Mouse (Mus musculus) lung, postnatal 10 days (tissue): ENCODE data around the gene 2010315B03Rik.

ENCODE experiments used
- DNase-seq: peaks from one replicate; pipeline ENCODE4 v3.0.0; 2021

The 2010315B03Rik gene

DNA sequence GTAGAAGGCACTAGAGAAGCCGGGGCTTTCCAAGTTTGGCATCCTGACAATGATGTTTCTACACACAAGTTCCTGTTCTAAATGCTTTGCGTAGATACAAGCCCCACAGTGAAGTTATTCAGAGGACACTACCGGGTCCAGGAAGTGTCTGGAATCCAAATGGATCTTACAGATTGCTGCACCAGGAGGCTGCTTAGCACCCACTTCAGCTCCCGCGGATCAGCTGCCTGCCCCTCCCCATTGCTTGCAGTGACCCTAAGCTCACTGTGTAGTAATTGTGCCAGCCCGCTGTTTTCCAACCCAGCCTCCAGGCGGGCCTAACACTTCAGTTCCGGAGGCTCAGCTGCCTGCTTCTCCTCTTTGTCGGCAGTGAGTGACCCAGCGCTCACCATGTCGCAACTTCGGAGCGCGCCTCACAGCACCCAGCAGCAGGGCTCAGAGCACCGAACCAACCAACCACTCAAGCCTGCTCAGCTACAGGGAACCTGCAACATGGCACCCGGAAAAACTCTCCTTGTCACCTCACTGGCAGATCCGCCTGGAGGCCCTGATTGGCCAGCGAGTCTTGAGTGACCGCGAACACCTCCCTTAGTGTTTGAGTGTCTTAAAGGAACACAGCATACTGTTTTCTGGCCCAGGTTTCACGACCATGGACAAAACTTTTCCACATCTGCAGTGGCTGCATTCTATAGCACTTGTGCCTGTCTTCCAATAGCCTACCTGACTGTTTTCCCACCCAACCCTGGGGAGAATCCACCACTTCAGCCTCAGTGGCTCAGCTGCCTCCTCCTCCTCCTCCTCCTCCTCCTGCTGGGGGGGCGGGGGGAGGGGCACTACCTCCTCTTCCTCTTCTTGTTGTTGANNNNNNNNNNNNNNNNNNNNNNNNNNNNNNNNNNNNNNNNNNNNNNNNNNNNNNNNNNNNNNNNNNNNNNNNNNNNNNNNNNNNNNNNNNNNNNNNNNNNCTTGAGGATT lies at the start of gene 2010315B03Rik:
Gene 2010315B03Rik (minus strand): TSS at position 526 of the 972 bp plus-strand sequence.
- peak; percentile 92 for DNase-seq

DNA sequence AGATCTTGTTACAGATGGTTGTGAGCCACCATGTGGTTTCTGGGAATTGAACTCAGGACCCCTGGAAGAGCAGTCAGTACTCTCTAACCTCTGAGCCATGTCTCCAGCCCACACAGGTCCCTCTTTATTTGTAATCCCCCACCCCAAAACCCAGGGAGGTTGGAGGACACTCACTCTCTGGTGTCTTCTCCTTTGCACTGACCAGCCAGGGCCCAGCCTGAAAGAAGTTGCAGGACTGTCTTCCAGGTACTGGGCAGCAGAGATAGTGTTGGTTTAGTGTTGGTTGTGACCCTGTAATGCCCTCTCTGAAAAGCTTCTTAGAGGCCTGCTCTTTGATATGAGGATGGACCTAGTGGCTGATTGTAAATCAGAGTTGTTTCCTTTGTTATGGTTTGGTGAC lies 994 bp downstream of the 2010315B03Rik start:
- DNase-seq, result peak; percentile 1

DNA sequence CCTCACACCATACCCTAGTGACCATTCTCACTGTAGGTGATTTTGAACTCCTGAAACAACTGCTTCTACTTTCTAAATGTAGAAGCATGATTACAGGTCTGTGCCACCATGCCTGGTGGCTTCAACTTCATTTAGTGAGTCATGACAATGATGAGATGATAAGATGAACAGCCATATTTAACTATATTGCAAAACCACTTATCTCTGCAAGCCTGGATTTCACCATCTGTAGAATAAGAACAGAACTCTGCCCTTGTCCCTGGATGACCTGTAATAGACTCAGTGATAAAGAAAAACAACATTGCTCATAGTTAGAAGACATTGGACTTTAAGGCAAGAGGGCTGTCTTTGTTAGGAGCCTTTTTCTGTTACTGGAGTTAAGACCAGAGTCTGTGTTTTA lies 24.2 kb downstream of the 2010315B03Rik start:
- DNase-seq, result no peak

DNA sequence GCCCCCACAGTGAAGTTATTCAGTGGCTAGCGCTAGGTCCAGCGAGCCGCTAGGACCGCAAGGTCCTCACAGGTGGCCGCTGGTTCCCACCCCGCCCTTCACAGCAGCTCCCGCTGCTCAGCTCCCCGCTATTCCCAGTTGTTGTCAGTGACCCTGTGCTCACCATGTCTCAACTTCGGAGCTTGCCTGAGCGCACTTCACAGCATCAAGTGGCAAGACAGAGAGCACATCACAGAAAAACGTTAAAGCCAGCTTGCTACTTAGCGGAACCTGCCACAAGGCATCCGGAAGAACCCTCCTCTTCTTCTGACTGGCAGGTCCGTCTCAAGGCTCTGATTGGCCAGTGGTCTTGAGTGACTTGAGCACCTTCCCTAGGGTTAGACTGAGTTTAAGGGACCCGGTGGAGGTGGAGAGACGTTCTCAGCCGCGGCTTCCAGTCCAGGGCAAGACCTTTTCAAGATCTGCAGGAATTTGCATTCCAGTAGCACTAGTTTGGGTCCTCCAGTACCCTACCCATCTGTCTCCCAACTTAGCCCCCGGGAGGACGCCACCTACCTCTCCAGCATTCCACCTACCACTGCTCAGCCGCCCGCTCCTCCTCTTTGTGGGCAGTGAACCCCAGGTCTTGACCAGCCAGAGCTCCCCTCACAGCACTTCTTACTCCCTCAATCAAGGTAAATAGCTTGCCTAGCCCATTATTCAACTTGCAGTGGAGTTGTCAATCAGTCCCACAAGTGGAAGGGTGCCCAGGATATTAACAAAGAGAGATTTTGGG lies 30.4 kb downstream of the 2010315B03Rik start:
- peak; percentile 90 for DNase-seq

DNA sequence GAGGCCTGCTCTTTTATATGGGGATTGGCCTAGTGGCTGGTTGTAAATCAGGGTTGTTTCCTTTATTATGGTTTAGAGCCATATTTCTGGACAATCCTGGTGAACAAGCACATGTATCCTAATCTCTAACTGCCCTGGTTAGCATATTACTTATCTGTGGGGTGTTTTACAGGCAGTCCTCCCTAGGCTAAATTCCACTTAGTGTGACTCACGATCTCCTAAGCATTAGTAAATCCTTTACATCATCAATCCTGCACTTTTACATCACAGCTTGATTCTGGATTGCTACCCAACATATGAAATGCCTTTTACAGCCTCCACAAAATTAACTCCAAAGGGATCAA lies 31.1 kb downstream of the 2010315B03Rik start:
- no peak for DNase-seq

DNA sequence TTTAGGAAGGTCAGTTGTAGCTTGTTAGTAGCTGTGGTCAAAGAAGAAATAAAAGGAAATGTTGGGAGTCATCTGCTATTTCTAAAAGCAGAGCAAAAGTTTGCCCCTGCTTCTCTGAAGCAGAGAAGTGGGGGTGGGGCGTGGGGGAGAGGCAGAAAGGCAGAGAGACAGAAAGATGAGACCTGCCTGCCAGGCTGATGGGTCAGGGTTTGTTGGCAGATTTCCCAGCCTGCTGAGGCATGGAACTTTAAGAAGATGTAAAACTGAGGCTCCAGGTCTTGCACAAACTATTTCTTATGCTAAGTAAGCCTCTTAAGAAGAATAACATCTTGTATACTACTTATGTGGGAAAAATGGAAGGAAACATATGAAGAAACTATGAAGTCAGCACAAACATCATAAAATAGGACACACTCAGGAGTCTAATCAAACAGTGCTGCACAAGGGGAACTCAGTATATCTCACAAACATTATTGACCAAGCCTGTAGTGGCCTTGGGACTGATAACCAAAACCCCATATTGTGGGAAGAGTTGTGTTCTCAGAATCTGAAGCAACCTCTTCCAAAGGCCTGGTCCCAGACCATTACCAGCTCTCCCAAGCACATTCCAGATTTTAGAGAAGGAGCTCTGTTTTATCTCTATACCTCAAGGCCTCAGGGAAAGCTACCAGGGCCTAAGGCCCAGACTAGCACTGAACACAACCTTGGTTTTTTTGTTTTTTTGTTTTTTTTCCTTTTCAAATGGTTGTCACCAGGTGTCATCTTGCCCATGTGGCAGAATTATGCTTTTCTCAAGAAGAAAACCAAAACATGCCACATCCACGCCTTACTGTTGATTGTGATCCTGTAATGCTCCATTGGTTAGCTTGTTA lies 31.7 kb downstream of the 2010315B03Rik start:
- no peak for DNase-seq

DNA sequence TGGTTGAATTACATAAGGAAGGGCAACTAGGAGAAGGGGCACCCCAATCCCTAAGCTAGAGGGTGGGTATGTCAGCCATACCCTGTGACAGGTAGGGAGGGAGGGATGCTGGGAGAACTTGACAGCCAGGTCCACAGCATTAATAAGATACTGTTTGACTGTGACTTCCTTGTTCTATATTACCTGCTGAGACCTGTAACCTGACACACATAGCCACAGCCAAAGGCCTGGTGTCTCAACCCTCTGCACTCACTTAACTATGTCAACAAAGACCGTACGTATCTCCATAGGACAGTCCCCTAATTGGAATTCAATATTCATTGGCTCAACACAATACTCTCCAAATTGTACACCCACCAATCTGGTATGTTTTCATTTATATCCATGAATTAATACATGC lies 33.2 kb downstream of the 2010315B03Rik start:
- DNase-seq, result no peak

DNA sequence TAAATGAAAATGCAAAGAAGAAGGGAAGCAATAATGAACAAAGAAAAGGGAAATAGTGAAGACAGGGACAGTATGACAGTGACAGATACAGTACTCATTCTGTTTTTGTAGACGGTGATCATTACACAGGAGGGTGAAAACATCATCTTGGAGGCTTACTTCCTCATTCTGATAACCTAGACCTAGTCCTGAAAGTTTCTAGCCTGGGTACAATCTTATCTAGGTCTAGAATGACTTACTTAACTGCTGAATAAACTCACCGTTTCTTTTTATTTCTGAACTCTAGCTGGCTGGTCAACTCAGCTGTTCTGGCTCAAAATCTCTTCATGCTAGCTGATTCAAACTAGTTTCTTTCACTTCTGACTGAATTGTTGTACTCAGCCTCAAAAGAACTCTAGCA lies 37.4 kb downstream of the 2010315B03Rik start:
- no peak for DNase-seq

DNA sequence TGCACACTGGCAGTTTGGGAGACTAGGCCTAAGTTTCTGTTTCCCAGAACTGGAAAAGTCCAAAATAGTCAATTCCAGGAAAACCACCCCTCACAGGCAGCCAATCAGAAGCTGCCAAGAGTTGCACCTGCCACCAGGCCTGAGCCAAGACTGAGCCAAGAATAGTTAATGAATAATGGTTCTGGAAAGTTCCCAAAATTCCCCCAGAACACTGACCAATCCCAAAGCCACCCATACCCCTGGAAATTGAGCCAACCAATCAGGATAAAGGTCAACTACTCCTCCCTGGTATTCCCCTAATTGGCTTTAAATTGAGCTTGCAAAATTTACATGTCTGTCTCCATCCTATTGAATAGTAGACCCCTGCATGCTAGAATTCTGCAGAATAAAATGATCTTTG lies 39.3 kb downstream of the 2010315B03Rik start:
- no peak for DNase-seq

DNA sequence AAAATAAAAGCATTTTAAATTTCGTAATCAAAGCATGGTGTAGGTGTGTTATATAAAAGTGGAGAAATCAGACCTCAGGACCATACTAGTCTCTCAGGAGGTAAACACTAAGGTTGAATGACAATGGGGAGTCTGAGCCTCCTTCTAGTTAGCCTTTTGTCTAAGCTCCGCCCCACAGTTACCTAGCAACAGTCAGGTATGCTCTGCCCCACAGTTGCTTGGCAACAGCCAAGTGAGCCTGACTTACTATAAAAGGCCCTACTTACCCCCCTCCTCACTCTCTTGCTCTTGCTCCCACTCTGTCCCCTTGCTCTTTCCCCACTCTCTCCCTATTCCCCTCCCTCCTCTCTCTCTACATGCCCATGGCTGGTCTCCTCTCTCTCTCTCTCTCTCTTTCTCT lies 44.6 kb downstream of the 2010315B03Rik start:
- no peak for DNase-seq

DNA sequence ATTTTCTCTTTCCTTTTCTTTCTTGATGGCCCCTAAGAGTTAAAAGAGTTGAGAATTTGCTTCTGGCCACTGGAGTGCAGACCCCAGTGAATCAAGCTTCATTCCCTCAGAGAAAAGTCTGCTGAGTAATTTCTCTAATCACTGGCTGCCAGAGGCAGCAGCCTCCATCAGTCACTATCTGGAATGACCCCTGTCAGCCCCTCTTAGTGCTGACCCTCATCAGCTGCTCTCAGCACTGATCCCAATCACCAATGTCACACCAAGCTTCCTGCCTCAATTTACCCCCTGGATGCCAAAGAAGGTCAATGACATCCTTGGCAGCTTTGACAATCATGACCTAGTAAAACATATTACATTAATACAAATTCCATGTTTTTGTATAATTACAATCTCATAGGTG lies 45.0 kb downstream of the 2010315B03Rik start:
- DNase-seq, result no peak

DNA sequence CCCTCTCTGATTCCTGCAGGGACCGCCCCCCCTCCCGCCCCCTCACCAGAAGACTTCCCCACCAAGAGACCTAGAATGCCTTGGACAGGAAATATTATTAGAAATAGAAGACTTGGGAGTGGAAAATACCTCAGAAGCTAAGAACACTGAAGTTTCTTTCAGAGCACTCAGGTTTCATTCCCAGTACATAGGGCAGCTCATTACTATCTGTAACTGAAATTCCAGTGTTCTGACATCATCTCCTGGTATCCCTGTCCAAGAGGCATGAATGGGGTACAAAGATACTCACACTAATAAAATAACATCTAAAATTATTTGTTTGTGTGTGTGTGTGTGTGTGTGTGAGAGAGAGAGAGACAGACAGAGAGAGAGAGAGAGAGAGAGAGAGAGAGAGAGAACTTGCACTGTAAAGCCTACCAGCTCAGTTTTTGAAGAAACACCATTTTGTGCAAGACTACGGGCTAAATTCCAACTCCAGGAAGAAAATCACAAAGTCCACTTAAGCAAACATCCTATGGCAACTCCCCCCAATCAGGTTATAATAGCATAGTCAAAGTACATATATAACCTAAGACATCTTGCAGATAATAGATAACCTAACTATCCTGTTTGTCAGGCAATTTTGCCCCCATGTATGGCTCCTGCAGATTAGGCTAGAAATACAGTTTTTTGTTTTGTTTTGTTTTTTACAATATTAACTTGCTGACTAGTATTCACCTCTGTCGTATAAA lies 49.3 kb downstream of the 2010315B03Rik start:
- DNase-seq, result no peak

DNA sequence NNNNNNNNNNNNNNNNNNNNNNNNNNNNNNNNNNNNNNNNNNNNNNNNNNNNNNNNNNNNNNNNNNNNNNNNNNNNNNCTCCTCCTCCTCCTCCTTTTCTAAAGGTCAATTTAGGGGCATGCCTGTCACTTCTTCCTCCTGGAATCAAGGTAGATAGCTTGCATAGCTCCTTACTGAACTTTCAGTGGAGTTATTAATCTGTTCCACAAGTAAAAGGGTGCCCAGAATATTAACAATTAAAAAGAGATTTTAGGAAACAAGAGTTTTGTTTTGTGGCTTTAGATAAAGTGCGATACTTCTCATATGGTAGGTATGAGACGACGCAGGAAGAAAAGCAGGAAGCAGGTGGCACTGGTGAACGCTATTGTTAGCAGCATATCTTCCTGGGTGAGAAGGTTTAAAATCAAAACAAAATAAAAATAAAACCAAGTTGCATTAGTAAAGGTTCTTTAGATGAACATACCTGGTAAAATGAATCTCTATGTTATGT lies 54.4 kb downstream of the 2010315B03Rik start:
- DNase-seq, result no peak

DNA sequence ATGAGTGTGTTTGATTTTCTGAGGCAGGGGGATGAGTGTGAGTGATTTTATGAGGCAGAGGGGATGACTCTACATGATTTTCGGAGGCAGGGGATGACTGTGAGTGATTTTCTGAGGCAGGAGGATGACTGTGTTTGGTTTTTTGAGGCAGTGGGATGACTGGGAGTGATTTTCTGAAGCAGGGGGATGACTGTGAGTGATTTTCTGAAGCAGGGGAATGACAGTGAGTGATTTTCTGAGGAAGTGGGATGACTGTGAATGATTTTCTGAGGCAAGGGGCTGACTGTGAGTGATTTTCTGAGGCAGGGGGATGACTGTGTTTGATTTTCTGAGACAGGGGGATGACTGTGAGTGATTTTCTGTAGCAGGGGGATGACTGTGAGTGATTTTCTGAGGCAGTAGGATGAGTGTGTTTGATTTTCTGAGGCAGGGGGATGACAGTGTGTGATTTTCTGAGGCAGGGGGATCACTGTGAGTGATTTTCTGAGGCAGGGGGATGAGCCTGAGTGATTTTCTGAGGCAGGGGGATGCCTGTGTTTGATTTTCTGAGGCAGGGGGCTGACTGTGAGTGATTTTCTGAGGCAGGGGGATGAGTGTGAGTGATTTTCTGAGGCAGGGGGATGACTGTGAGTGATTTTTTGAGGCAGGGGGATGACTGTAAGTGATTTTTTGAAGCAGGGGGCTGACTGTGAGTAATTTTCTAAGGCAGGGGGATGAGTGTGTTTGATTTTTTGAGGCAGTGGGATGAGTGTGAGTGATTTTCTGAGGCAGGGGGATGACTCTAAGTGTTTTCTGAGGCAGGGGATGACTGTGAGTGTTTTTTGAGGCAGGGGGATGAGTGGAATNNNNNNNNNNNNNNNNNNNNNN lies 55.1 kb downstream of the 2010315B03Rik start:
- DNase-seq, result peak; percentile 37

DNA sequence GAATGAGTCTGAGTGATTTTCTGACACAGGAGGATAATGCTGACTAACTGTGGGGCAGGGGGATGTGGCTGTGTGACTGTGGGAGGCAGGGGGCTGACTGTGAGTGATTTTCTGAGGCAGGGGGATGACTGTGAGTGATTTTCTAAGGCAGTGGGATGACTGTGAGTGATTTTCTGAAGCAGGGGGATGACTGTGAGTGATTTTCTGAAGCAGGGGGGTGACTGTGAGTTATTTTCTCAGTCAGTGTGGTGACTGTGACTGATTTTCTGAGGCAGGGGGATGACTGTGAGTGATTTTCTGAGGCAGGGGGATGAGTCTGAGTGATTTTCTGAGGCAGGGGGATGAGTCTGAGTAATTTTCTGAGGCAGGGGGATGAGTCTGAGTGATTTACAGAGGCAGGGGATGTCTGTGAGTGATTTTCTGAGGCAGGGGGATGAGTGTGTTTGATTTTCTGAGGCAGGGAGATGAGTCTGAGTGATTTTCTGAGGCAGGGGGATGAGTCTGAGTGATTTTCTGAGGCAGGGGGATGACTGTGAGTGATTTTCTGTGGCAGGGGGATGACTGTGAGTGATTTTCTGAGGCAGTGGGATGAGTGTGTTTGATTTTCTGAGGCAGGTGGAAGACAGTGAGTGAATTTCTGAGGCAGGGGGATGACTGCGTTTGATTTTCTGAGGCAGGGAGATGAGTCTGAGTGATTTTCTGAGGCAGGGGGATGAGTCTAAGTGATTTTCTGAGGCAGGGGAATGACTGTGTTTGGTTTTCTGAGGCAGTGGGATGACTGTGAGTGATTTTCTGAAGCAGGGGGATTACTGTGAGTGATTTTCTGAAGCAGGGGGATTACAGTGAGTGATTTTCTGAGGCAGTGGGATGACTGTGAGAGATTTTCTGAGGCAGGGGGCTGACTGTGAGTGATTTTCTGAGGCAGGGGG lies 56.0 kb downstream of the 2010315B03Rik start:
- DNase-seq, result peak; percentile 35

DNA sequence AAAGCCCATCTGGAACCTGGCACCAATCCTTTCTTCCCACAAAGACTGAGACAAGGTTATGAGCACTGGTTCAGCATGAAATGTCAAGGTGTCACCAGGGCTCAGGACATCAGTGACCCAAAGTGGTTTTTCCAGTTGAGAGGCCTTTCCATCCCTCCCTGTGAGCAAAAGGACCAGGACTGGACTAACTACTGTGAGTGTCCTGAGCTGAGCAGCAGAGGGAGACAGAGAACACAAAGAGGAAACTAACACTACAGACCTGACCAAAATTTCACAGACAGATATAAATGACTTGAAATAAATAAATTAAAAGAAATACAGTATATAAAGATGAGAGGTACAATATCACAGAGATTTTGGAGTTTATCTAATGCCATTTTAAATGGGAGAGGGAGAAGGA lies 61.1 kb downstream of the 2010315B03Rik start:
- DNase-seq, result no peak
